Mouse (Mus musculus) limb, embryonic 15.5 days (tissue): Measurements from ENCODE around the gene Prkce. TPM values are rescaled to one million over a fixed set of nuclear protein-coding genes. Genes with fewer than 3 reads are reported as not detected.

Experiments used
- ATAC-seq: fragments of 200-750 bp; cut with Nextera tagmentation; 2 replicates; pipeline ENCODE4 v1.8.0; 2017; ENCODE audit warnings: low read depth, moderate TSS enrichment; ENCODE audit not compliant: insufficient number of reproducible peaks, low FRiP score, low TSS enrichment
- H3K27ac ChIP-seq: fragments of 300-500 bp; sonication (generic); 2 replicates; pipeline ENCODE4 v1.5.1; 2015; ENCODE audit warnings: moderate library complexity, mild to moderate bottlenecking, inconsistent platforms
- H3K27me3 ChIP-seq: fragments of 300-500 bp; sonication (generic); 2 replicates; pipeline ENCODE4 v1.6.1; 2015; ENCODE audit warnings: inconsistent platforms
- H3K36me3 ChIP-seq: fragments of 300-500 bp; sonication (generic); 2 replicates; pipeline ENCODE4 v1.6.1; 2015; ENCODE audit warnings: inconsistent platforms
- H3K4me1 ChIP-seq: fragments of 300-500 bp; sonication (generic); 2 replicates; pipeline ENCODE4 v1.6.1; 2015; ENCODE audit warnings: inconsistent platforms
- H3K4me2 ChIP-seq: fragments of 300-500 bp; sonication (generic); 2 replicates; pipeline ENCODE4 v1.6.1; 2015; ENCODE audit warnings: mild to moderate bottlenecking, inconsistent platforms
- H3K4me3 ChIP-seq: fragments of 300-500 bp; sonication (generic); 2 replicates; pipeline ENCODE4 v1.5.1; 2015; ENCODE audit warnings: mild to moderate bottlenecking, inconsistent platforms
- H3K9ac ChIP-seq: fragments of 300-500 bp; sonication (generic); 2 replicates; pipeline ENCODE4 v1.6.1; 2015; ENCODE audit warnings: inconsistent platforms
- H3K9me3 ChIP-seq: fragments of 300-500 bp; sonication (generic); 2 replicates; pipeline ENCODE4 v1.6.1; 2016; ENCODE audit warnings: inconsistent platforms
- WGBS: fragments of 180-500 bp; shearing (Covaris S2); methylation state at CpG from one replicate; pipeline ENCODE4 v1.1.7; 2015; 5-methylcytosine and 5-hydroxymethylcytosine counted together
- polyA plus RNA-seq: library from polyadenylated mRNA; unstranded; fragments of >200 nt; fragmentation: Nextera tagmentation; extraction: Ambion mirVana; gene quantifications from 2 replicates; pipeline ENCODE4 v1.2.1, GENCODE M21; 2015

Prkce gene
- polyA plus RNA-seq, 1 experiment from 2014 or later = 6.8 TPM

DNA sequence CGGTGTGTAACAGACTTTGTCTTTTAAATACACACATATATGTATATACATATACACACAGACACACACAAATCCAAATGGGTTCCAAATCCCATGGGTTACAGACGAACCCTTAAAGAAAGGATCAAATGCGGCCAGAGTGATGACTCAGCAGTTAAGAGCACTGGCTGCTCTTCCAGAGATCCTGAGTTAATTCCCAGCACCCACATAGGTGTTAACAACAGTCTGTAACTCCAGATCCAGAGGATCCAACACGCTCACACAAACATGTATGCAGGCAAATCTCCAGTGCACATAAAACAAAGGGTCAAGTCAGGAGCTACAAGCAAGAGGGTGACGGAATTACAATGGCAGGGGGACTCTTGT, 41.2 kb downstream of the Prkce start:
- no peak for ATAC-seq
- no peak overlapping the region for H3K27ac ChIP-seq
- no peak overlapping the region for H3K4me2 ChIP-seq
- H3K9ac ChIP-seq = no peak overlapping the region
- H3K9me3 ChIP-seq = no peaks in the 10 kb centered on the region
- no peaks in the 10 kb centered on the region for H3K27me3 ChIP-seq
- WGBS = 85% methylated on average over 5 of the region's 5 CpGs
- H3K36me3 ChIP-seq = no peaks in the 10 kb centered on the region
- no peak overlapping the region for H3K4me3 ChIP-seq
- peaks cover 4% of the 10 kb centered on the region; the same call in 1 of the 2 replicates for H3K4me1 ChIP-seq

DNA sequence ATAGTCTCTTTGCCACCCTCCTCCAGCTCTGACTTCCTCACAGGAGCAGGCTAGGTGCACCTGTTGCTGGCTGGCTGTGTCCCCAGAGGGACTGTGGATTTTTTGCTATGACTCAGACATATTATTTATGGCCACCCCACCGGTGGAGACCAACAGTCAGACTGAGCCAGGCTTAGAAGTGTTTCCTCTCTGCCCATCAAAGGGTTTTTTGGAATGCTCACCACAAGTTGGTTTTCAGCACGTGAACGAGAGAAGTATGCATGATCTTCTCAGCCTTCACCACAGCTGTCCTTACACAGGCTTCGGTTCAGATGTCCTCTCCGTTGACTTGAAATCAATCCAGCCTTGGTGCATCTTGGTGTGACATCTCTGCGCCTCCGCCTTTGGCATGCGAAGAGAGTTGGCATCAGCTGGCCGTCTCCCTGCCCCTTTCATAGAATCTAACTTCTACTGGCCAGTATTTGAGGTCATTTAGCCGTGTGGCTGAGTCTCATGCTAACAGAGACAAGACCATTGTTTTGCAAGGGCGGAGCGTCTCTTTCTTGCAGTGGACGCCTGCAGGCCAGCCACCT, 42.2 kb downstream of the Prkce start:
- no peak for ATAC-seq
- H3K4me3 ChIP-seq = no peak overlapping the region
- H3K27ac ChIP-seq = no peak overlapping the region
- H3K27me3 ChIP-seq = no peaks in the 10 kb centered on the region
- H3K4me2 ChIP-seq = no peak overlapping the region
- no peaks in the 10 kb centered on the region for H3K36me3 ChIP-seq
- no peaks in the 10 kb centered on the region for H3K9me3 ChIP-seq
- WGBS = 82% methylated on average over 13 of the region's 13 CpGs
- no peak overlapping the region for H3K9ac ChIP-seq
- H3K4me1 ChIP-seq = 0 out of 2 replicates have a peak, but pooled peaks cover 2% of the 10 kb centered on the region

DNA sequence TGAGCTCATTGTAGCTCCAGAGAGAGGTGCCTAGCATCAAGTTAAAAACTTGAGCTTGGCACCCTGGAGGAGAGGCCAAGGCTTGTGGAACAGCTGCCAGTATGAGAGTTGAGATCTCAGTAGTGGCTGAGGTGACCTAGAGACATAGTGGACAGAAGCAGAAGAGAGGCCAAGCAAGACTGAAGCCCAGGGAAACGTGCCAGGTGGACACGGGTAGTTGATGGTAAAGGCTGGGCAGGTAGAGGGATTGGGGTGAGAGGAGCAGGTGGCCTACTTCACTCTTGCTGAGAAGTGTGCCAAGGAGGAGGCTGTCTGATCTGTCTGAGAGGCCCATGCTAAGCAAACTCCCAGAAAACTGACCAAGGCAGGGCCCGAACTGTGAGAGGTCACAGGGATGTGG, 44.6 kb downstream of the Prkce start:
- ATAC-seq = no peak
- WGBS = 95% methylated on average over 3 of the region's 3 CpGs

DNA sequence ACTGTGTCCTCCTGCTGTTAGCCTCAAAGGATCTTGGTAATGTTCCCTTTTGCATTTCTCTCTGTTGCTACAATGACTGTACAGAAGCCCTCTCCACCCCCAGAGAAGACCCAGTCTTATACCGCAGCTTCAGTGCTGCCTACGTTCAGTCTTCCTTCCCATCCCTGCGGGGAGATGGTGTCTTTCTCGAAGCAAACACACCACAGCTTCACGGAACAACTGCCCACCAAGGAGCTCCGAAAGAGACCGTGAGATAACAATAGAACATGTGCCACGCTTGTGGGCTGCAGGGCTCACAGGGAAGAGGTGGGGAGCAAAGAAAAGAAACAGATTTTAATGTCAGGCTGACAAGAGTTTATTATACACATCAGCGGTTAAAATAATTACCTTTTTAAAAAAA, 46.7 kb downstream of the Prkce start:
- H3K36me3 ChIP-seq = no peaks in the 10 kb centered on the region
- ATAC-seq = no peak
- H3K9ac ChIP-seq = no peak overlapping the region
- H3K27me3 ChIP-seq = no peaks in the 10 kb centered on the region
- H3K4me3 ChIP-seq = no peak overlapping the region
- no peak overlapping the region for H3K27ac ChIP-seq
- no peak overlapping the region for H3K4me2 ChIP-seq
- 0 out of 2 replicates have a peak, but pooled peaks cover 2% of the 10 kb centered on the region for H3K4me1 ChIP-seq
- 65% methylated on average over 9 of the region's 9 CpGs for WGBS
- no peaks in the 10 kb centered on the region for H3K9me3 ChIP-seq

More for the DNA sequence above, 44.6 kb downstream of the Prkce start:
- Histone ChIP-seq H3K4me1 (0 out of 2 replicates have a peak, but pooled peaks cover 2% of the 10 kb centered on the region), H3K27me3 (no peaks in the 10 kb centered on the region), H3K27ac (no peak overlapping the region), H3K4me2 (no peak overlapping the region), H3K4me3 (no peak overlapping the region), H3K36me3 (no peaks in the 10 kb centered on the region), H3K9me3 (no peaks in the 10 kb centered on the region), H3K9ac (no peak overlapping the region)

DNA sequence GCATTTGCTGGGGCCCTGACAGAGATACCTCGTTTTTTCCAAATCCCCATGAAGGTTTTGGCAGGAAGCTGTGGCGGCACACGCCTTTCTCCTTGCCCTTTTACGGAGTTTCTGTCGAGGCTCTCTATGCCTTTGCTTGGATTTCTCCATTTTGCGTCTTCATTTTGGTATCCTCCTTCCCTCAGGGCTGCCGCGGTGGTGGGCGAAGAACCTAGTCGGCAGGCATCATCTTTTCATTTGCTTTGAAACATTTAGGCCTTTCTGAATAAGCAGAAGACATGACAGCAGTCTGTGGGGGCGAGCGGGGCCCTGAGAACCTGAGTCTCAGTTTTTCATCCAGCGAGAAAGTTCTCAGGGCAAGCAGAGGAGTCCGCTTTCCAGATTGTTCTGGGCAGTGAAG, 47.2 kb downstream of the Prkce start:
- Histone ChIP-seq H3K27ac (no peak overlapping the region), H3K9me3 (no peaks in the 10 kb centered on the region), H3K9ac (no peak overlapping the region), H3K36me3 (no peaks in the 10 kb centered on the region), H3K4me3 (no peak overlapping the region), H3K27me3 (no peaks in the 10 kb centered on the region), H3K4me2 (no peak overlapping the region), H3K4me1 (0 out of 2 replicates have a peak, but pooled peaks cover 2% of the 10 kb centered on the region)
- WGBS = 79% methylated on average over 14 of the region's 14 CpGs
- no peak for ATAC-seq

DNA sequence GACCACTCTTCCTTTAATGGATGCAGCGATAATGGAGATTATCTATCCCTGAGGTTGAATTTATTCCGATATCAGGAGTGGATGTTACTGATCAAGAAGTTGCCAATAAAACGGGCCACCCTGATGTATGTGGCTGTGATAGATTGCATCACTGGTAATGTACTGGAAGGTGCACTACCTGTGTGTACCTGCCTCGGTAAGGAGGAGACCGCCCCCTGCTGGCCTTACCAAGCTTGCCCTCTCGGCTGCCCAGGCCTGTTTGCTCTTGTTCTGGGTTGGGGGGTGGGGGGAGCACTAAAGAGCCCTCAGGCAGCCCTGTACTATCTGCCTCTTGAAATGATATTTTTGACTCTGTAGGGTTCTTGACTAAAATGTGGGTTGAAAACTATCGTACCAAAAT, 48.2 kb downstream of the Prkce start:
- Histone ChIP-seq H3K27me3 (no peaks in the 10 kb centered on the region), H3K9me3 (no peaks in the 10 kb centered on the region), H3K4me2 (no peak overlapping the region), H3K36me3 (no peaks in the 10 kb centered on the region), H3K4me3 (no peak overlapping the region), H3K27ac (no peak overlapping the region), H3K4me1 (0 out of 2 replicates have a peak, but pooled peaks cover 2% of the 10 kb centered on the region), H3K9ac (no peak overlapping the region)
- 75% methylated on average over 7 of the region's 7 CpGs for WGBS
- ATAC-seq = no peak

DNA sequence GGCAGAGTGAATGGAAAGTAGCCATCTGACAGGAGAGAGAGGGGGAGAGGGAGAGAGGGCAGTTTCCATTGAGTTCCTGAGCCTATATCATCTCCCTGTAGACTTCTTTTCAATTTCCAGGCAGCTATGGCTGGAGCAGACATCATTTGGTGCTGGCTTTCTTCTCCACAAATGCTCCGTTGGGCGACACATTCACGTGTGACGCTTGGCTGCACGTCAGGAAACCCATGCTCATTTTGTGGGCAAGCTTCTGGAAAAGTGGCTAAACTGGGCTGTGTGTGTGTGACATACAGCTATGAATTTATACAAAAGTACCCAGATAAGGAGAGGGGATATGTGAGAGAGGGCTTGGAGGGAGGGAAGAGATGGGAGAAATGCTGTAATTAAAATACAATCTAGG, 49.9 kb downstream of the Prkce start:
- 62% methylated on average over 5 of the region's 5 CpGs for WGBS
- H3K9ac ChIP-seq = no peak overlapping the region
- H3K9me3 ChIP-seq = no peaks in the 10 kb centered on the region

DNA sequence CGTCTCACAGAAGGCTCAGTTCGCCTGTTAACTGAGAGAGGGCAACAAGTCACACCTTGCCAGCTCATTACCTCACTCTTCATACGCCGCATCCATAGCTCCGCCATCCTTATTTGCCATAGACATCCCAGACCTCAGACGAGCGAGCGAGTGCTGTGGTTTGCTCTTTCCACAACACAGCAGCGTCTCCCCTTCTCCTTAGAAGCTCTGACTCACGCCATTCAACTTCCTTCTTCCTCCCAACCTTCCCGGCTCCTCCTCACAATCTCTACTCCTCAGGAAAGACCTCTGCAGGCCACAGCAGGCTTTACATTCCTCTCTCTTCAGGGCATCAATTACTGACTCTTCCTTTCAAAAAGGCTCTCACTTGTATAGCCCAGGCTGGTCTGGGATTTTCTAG, 51.0 kb downstream of the Prkce start:
- H3K4me2 ChIP-seq = no peak overlapping the region
- no peak for ATAC-seq
- H3K36me3 ChIP-seq = no peaks in the 10 kb centered on the region
- 0 out of 2 replicates have a peak, but pooled peaks cover 2% of the 10 kb centered on the region for H3K4me1 ChIP-seq
- WGBS = 81% methylated on average over 11 of the region's 11 CpGs
- no peak overlapping the region for H3K27ac ChIP-seq
- no peaks in the 10 kb centered on the region for H3K9me3 ChIP-seq
- no peak overlapping the region for H3K4me3 ChIP-seq
- H3K9ac ChIP-seq = no peak overlapping the region
- no peaks in the 10 kb centered on the region for H3K27me3 ChIP-seq

More for the DNA sequence above, 49.9 kb downstream of the Prkce start:
- H3K36me3 ChIP-seq = no peaks in the 10 kb centered on the region
- no peak overlapping the region for H3K4me2 ChIP-seq
- H3K27me3 ChIP-seq = no peaks in the 10 kb centered on the region
- no peak for ATAC-seq
- 0 out of 2 replicates have a peak, but pooled peaks cover 2% of the 10 kb centered on the region for H3K4me1 ChIP-seq
- H3K27ac ChIP-seq = no peak overlapping the region
- no peak overlapping the region for H3K4me3 ChIP-seq

DNA sequence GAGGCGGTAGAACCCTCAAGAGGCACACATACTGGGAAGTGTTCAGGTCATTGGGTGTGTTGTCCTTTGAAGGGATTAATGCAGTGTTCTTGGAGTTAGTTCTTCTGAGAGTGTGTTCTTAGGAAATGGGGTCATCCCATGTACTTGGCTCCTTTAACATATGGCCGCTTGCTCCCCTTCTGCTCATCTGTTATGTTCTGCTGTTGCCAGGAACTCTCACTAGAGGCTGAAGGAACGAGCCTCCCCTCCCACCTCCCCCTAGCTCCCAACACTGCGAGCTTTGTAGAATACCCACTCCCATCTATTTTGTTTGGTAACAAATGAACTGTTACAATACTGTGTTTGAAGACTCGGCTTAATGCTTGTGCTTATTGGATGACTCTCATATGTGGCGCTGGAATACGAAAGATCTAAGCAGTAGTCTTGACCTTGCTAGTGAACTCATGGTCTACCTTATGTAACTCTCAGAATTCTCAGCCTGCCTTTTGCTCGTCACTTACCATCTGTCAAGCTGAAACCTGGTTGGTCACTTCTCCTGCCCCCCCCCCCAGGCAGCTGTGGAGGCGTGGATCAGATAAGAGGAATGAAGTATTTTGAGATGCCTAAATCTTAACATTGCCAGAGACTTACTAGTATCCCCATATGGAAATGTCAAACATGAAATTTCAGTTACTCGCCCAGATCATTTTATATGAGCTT, 58.1 kb downstream of the Prkce start:
- no peak overlapping the region for H3K9ac ChIP-seq
- H3K4me1 ChIP-seq = no peaks in the 10 kb centered on the region
- H3K27ac ChIP-seq = no peak overlapping the region
- 69% methylated on average over 10 of the region's 10 CpGs for WGBS
- H3K4me3 ChIP-seq = no peak overlapping the region
- no peaks in the 10 kb centered on the region for H3K36me3 ChIP-seq
- no peaks in the 10 kb centered on the region for H3K27me3 ChIP-seq
- H3K4me2 ChIP-seq = no peak overlapping the region
- no peak for ATAC-seq
- no peaks in the 10 kb centered on the region for H3K9me3 ChIP-seq

DNA sequence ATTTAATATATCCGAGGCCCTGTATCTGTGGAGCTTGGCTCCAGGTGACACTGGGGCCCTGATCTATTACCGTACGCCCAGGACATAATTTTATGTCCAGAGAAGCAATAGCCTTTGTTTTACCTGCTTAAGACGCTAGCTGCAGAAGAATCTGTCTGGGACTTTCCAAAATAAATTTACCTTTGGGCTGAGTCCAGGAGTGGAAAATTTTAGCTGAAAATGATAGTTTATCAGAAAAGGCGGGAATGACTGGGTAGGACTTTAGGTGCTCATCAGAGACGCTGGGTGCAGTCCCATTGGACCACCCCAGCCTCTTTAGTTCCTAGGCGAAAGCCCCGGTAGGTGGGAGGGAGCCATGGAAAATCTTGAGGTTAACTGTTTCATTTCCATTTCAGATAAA, 58.6 kb downstream of the Prkce start:
- no peak for ATAC-seq
- H3K4me3 ChIP-seq = no peak overlapping the region
- H3K4me2 ChIP-seq = no peak overlapping the region
- H3K36me3 ChIP-seq = no peaks in the 10 kb centered on the region
- 59% methylated on average over 8 of the region's 8 CpGs for whole genome bisulfite sequencing
- no peaks in the 10 kb centered on the region for H3K27me3 ChIP-seq
- no peaks in the 10 kb centered on the region for H3K4me1 ChIP-seq
- H3K9me3 ChIP-seq = no peaks in the 10 kb centered on the region
- no peak overlapping the region for H3K9ac ChIP-seq
- no peak overlapping the region for H3K27ac ChIP-seq

DNA sequence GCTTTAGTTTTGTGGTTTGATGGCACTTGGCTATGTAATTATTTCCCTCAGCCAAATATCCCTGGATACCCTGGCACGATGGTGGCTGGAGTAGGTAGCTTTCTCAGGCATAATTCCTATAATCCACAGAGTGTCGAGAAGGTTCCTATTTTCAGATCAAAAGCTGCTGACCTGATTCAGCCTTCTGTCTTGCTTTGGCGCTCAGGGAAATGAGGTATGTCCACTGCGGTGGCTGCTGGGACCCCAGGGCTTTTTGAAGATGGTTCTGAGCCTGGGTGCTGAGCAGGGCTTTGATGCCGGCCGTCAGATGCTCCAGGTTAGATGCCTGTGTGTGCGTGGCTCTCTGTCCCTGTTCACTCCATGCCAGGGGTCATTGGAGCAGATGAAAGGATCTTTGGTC, 59.0 kb downstream of the Prkce start:
- H3K4me3 ChIP-seq = no peak overlapping the region
- peaks cover 3% of the 10 kb centered on the region; the same call in 1 of the 2 replicates for H3K4me1 ChIP-seq
- H3K27me3 ChIP-seq = no peaks in the 10 kb centered on the region
- ATAC-seq = no peak
- no peak overlapping the region for H3K27ac ChIP-seq
- H3K36me3 ChIP-seq = no peaks in the 10 kb centered on the region
- no peak overlapping the region for H3K4me2 ChIP-seq
- WGBS = 86% methylated on average over 7 of the region's 7 CpGs
- H3K9ac ChIP-seq = no peak overlapping the region
- H3K9me3 ChIP-seq = no peaks in the 10 kb centered on the region

DNA sequence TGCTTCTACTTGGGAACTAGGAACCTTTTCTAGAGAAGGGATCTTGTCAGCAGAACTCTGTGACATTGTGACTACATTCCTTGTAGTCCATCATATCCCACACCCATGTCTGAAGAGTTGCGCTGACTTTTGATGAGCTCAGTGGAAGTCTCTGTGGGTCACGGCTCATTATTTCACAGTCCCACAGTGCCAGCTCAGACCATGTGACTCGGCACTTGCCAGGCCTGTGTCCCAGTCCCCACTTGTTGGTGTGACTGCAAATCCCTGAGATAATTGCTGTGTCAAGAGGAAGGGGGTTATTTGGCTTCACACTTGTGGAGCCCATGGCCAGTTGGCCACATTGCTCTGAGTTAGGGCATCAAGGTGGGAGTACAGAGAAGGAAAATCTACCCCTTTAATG, 59.8 kb downstream of the Prkce start:
- Histone ChIP-seq H3K4me3 (no peak overlapping the region), H3K27ac (no peak overlapping the region), H3K9ac (no peak overlapping the region), H3K4me1 (peaks cover 11% of the 10 kb centered on the region), H3K9me3 (no peaks in the 10 kb centered on the region), H3K27me3 (no peaks in the 10 kb centered on the region), H3K36me3 (no peaks in the 10 kb centered on the region), H3K4me2 (no peak overlapping the region)
- no peak for ATAC-seq
- WGBS = 78% methylated on average over 3 of the region's 3 CpGs
